Mouse (Mus musculus) adrenal gland, adult 18-20 months (tissue): Measurements from ENCODE around the gene Chst4. TPM values are rescaled to one million over a fixed set of nuclear protein-coding genes. Genes with fewer than 3 reads are reported as not detected.

Experiments used
- DNase-seq, 2 experiments: peaks; one replicate each; pipeline ENCODE4 v3.0.0; 2021 to 2022; ENCODE audit warnings: low spot score in 2 of 2
- total RNA-seq, 2 experiments: library from RNA; stranded (reverse); gene quantifications; 1 replicate in 1 of 2; 2 replicates in 1 of 2; pipeline ENCODE4 v1.2.3; 2021

Chst4 gene
- total RNA-seq, 2 experiments from 2014 or later, result 1.5 to 2.4 TPM

GRCm38 (mm10) chr8:110008228-110008994 is 31.1 kb downstream of the Chst4 start:
- DNase-seq, result no peak

DNA sequence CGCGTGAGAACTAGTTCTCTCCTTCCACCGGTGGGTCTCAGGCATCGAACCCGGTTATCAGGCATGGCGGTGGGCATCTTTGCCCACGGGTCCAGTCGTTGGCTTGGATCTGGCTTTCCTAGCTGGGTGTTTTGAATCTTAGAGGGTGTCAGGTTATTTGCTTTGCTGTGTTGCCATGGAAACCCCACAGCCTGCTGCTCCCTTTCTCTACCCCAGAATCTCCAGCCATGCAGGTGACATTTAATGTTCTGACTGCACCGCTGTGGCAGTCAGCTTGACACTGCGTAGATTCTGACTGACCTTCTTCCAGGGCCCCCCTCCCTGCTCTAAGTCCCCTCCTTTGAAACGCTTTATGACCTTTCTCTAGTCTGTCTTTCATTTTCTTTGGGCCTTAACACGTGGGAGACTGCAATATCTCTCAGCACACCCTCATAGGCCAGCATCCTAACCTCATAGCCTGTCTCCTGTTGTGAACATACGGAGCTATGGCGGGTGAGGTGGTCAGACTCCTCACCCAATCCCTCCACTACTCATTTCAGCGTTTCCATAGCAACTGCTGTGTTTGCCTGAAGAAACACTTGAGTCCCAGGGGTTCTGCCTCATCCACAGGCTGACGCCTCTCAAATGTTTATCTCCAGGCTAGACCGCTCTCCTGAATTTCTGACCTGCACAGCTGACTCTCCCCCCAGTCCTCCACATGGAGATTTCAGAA is 33.1 kb downstream of the Chst4 start:
- no peak for DNase-seq

DNA sequence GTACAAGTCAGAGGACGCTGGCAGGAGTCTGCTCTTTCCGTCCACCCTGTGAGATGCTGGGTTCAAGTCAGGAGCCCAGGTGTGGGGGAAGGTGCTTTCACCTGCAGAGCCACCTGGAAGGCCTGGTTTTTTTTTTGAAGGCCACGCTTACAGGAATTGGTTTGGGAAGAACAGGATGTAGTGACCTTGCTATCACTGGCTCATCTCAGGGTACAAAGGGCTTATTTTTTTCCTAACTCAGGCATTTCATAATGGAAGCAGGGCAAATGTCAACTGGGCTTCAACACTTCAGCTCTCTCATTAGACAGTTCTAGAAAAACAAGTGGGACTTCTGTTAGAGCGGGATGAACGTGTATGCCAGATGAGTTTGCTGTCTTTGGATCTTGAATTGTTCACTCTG is 35.2 kb downstream of the Chst4 start:
- DNase-seq, result no peak

- DNase-seq, result peak; percentile 40 to 43
These were observed 36.6 kb downstream of the Chst4 start for GRCm38 (mm10) chr8:110002953-110003352.

- DNase-seq, result no peak
These were observed 39.6 kb downstream of the Chst4 start for GRCm38 (mm10) chr8:109999974-110000373.

DNA sequence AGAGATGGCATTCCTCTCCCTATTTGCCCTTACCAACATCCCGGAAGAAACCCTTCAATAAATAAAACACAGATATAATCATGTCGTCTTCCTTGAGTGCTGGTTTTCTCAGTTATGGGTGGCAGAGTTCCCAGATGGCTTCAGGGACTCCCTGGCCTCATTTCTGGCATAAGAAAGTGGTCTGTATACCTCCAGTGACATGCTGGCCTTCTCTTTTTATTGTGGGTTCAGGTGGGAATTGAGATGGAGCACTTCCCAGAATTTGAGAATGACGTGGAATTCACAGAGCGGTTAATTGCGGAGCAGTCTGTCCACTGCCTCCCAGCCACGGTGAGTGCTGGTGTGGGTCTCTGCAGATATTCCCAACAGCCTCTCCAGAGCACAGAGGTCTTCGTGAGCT is 41.5 kb downstream of the Chst4 start:
- no peak for DNase-seq

DNA sequence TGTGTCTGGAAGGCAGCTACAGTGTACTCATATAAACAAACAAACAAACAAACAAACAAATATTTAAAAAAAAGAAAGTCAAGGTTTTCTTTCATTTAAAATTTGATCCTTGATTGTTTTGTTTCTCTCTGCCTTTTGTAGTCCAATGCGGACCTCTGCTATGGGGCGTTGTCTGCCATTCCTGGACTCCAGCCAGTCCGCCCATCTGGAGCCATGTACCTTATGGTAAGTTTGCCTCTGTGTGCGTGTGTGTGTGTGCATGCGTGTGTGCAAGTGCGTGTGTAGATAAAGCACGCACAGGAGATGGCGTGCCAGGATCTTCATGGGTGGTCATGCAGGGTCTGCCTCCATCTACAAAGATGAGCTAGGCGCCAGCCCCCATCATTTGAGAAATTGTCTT is 42.2 kb downstream of the Chst4 start:
- no peak for DNase-seq

- no peak for DNase-seq
These were observed 46.6 kb downstream of the Chst4 start for GRCm38 (mm10) chr8:109992951-109993350.

- DNase-seq, result no peak
These were observed 47.4 kb downstream of the Chst4 start for GRCm38 (mm10) chr8:109992166-109992565.

DNA sequence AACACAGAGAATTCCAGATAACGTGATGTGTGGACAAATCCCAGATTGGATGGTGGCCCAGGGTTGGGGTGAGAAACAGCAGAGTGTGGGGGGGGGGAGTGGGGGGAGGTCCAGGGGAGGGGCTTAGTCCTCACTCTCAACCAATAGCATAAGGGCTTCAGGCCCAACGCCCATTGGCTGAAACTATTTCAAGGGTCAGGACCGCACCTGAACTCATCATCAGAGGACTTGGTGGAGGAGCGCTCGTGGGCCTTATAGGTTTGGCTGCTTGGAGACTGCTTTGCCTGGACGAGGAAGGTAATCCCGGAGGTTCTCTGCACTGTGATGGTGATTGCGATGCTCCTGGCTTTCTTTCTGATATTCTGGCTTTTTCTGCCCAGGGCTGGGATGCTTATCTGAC is 49.3 kb downstream of the Chst4 start, which contains the start of gene Tat:
Tat (plus strand) TSS at position 214 of the 400 bp plus-strand sequence.
- DNase-seq, result no peak

GRCm38 (mm10) chr8:109989151-109989550 is 50.4 kb downstream of the Chst4 start:
- DNase-seq, result no peak

GRCm38 (mm10) chr8:109987776-109988175 is 51.8 kb downstream of the Chst4 start:
- DNase-seq, result no peak

DNA sequence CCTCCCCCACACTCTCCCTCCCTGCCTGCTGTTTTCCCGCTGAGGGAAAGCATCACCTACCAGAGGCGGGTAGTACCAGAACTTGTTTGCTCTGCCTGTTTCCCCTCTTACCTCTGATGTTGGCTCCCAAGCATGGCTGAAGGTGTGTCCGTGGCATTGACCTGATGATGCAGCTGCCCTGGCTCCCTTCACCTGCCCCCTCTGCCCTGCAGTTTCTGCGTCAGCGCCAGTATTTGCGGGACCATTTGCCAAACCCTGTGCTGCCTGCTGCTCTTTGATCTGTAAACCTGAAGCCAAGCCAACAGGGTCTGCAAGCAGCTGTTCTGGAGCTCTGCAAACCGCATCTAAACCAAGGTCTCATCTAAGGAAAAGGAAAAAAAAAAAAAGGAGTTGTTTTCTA is 53.2 kb downstream of the Chst4 start:
- no peak for DNase-seq

- DNase-seq, result no peak
These were observed 55.6 kb downstream of the Chst4 start for GRCm38 (mm10) chr8:109983944-109984343.

- no peak for DNase-seq
These were observed 57.0 kb downstream of the Chst4 start for GRCm38 (mm10) chr8:109982386-109983105.

DNA sequence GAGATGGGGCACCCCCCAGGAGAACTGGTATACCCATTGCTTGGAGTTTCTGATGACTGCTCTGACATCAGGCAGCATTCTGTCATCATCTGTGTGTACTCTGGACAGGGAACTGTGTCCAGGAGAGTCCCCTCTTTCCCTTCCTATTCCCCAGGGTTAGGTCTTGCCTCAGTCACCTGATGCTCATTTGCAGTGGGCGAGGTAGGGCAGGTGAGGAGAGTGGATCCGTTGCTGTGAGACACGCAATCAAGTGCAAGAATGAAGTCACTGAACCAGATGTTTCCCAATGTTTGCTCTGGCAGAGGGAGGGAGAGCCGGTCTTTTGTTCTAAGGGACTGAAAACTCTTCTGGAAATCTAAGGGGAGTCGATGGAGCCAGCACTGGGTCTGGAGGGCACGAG is 60.2 kb downstream of the Chst4 start:
- no peak for DNase-seq

Other genes with a start within 250 kb of the Chst4 start
- 1 to 10 TPM; 7.1 to 8.0 TPM for gene Phlpp2, start 171.2 kb downstream of the Chst4 start, total RNA-seq
- gene Marveld3, start 77.5 kb downstream of the Chst4 start, total RNA-seq, result under 1 TPM; 0.19 to 0.23 TPM
- 1 to 10 TPM in 1 of 2 experiments, under 1 TPM in 1; 0.13 to 1.3 TPM for gene Tat, start 49.3 kb downstream of the Chst4 start, total RNA-seq
- gene Zfp612, start 40.0 kb upstream of the Chst4 start, total RNA-seq, result 10 to 100 TPM in 1 of 2 experiments, 1 to 10 TPM in 1; 7.7 to 10.1 TPM
- gene Gm21964, start 61.5 kb upstream of the Chst4 start, total RNA-seq, result not detected
- not detected for gene Gm17720, start 63.0 kb upstream of the Chst4 start, total RNA-seq
- gene Calb2, start 128.5 kb upstream of the Chst4 start, total RNA-seq, result 1 to 10 TPM in 1 of 2 experiments, under 1 TPM in 1; 0.36 to 1.2 TPM
- gene Cmtr2, start 175.9 kb upstream of the Chst4 start, total RNA-seq, result 1 to 10 TPM; 7.3 to 8.0 TPM
- gene Hydin, start 227.2 kb upstream of the Chst4 start, total RNA-seq, result under 1 TPM; 0.03 to 0.17 TPM